Mouse (Mus musculus) embryonic fibroblast, embryonic 13.5 days (primary cell): ENCODE results near the gene Prkcz.

ENCODE experiments used
- CTCF ChIP-seq: IDR thresholded peaks from 2 replicates; pipeline ENCODE4 v1.5.1; 2011; ENCODE audit warnings: mild to moderate bottlenecking, control low read depth, low read length, moderate library complexity, borderline replicate concordance; ENCODE audit not compliant: insufficient read depth
- POLR2A ChIP-seq: IDR thresholded peaks from 2 replicates; pipeline ENCODE4 v1.6.1; 2011; ENCODE audit warnings: low read depth, mild to moderate bottlenecking, control low read depth, low read length, moderate library complexity

DNA sequence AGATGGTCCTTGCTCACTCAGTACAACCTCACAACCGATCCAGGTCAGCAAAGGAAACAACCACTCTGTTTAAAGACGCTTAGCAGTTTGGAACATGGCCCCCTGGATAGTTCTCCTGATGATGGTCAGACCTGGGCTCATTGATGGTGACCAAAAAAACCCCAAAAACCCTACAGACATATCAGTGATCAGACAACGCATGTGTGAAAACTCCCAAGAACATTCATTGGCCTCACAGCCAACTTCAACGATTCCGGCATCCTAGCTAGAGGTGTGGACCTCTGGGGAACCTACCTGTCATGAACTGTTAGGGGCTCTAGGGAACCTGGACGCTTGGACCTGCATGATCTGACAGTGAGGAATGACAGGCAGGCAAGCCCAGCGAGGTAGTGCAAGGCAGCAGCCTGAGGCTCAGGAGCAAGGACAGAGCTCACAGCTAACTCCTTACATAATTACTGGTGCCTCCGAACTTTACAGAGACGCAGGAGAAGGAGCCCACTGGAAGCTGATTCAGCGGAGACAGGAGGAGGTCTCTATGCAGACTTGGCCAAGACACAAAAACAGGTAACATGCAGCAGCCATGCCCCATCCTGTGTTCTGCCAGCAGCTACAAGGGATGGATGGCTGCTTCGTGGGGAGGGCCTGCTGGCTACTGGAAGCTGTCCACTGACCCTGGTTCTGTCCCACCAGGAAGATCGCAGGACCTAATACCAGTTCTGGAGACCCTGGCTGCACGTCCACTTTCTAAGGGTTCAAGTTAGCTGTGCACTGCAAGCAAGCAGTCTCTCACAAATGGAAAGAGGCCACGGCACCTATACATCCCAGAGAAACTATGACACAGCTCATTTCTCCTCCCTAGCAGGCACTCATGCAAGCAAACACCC is 17.5 kb downstream of the Prkcz start:
- TF ChIP-seq CTCF (no peak), POLR2A (no peak)
